Mouse (Mus musculus) embryonic facial prominence, embryonic 12.5 days (tissue): Measurements from ENCODE around the gene Knop1. TPM values are rescaled to one million over a fixed set of nuclear protein-coding genes. Genes with fewer than 3 reads are reported as not detected.

Experiments used
- ATAC-seq: fragments of 200-750 bp; cut with Nextera tagmentation; 2 replicates; pipeline ENCODE4 v1.8.0; 2017; ENCODE audit not compliant: insufficient number of reproducible peaks, insufficient read depth, low FRiP score, low TSS enrichment
- H3K27ac ChIP-seq: fragments of 300-500 bp; sonication (generic); 2 replicates; pipeline ENCODE4 v1.5.1; 2016; ENCODE audit warnings: mild to moderate bottlenecking
- H3K27me3 ChIP-seq: fragments of 300-500 bp; sonication (generic); 2 replicates; pipeline ENCODE4 v1.6.1; 2016; ENCODE audit warnings: mild to moderate bottlenecking, moderate library complexity
- H3K36me3 ChIP-seq: fragments of 300-500 bp; sonication (generic); 2 replicates; pipeline ENCODE4 v1.6.1; 2016; ENCODE audit warnings: mild to moderate bottlenecking
- H3K4me1 ChIP-seq: fragments of 300-500 bp; sonication (generic); 2 replicates; pipeline ENCODE4 v1.6.1; 2016
- H3K4me2 ChIP-seq: fragments of 300-500 bp; sonication (generic); replicated peaks from 2 replicates; pipeline ENCODE4 v1.6.1; 2016; ENCODE audit warnings: mild to moderate bottlenecking, moderate library complexity
- H3K4me3 ChIP-seq: fragments of 300-500 bp; sonication (generic); 2 replicates; pipeline ENCODE4 v1.5.1; 2016; ENCODE audit warnings: mild to moderate bottlenecking
- H3K9ac ChIP-seq: fragments of 300-500 bp; sonication (generic); 2 replicates; pipeline ENCODE4 v1.6.1; 2016; ENCODE audit warnings: mild to moderate bottlenecking, moderate library complexity
- H3K9me3 ChIP-seq: fragments of 300-500 bp; sonication (generic); 2 replicates; pipeline ENCODE4 v1.6.1; 2016; ENCODE audit warnings: mild to moderate bottlenecking, moderate library complexity
- WGBS: fragments of 180-500 bp; shearing (Covaris S2); methylation state at CpG from one replicate; pipeline ENCODE4 v1.1.7; 2016; 5-methylcytosine and 5-hydroxymethylcytosine counted together
- polyA plus RNA-seq: library from polyadenylated mRNA; unstranded; fragments of >200 nt; fragmentation: Nextera tagmentation; extraction: Ambion mirVana; gene quantifications from 2 replicates; pipeline ENCODE4 v1.2.1, GENCODE M21; 2016

The Knop1 gene
- polyA plus RNA-seq, 1 experiment from 2014 or later: 120 TPM

DNA sequence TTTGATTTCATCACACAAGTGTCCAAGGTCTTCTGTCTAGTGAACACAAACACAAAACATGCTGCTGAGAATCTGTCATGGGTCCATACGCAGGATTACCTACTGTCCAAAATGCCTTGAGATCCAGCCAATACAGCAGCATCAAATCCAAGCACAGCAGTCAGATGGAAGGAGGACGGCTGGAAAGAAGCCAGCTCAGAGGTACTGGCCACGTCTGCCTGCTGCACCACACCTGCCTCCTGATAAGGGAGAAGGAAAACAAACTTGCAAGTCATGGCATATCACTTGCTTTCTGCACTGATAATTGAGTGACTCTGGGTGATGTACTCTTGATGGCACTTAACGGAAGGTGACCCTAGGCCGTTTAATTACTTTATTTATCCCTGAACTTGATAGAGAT is 10.9 kb downstream of the Knop1 start:
- ATAC-seq: no peak
- Histone ChIP-seq H3K27me3 (no peaks in the 10 kb centered on the region), H3K27ac (no peak overlapping the region), H3K4me1 (no peaks in the 10 kb centered on the region), H3K36me3 (peaks cover 91% of the 10 kb centered on the region), H3K4me2 (no peak overlapping the region), H3K4me3 (no peak overlapping the region), H3K9me3 (no peaks in the 10 kb centered on the region), H3K9ac (no peak overlapping the region)
- 83% methylated on average over 5 of the region's 5 CpGs for whole genome bisulfite sequencing

GRCm38 (mm10) chr7:118842938-118843337 is 13.1 kb downstream of the Knop1 start:
- ATAC-seq: no peak
- Histone ChIP-seq H3K4me2 (no peak overlapping the region), H3K9me3 (0 out of 2 replicates have a peak, but pooled peaks cover 6% of the 10 kb centered on the region), H3K27me3 (no peaks in the 10 kb centered on the region), H3K4me3 (no peak overlapping the region), H3K27ac (no peak overlapping the region), H3K4me1 (no peaks in the 10 kb centered on the region), H3K9ac (no peak overlapping the region), H3K36me3 (peaks cover 80% of the 10 kb centered on the region)
- WGBS: 73% methylated on average over 4 of the region's 4 CpGs

DNA sequence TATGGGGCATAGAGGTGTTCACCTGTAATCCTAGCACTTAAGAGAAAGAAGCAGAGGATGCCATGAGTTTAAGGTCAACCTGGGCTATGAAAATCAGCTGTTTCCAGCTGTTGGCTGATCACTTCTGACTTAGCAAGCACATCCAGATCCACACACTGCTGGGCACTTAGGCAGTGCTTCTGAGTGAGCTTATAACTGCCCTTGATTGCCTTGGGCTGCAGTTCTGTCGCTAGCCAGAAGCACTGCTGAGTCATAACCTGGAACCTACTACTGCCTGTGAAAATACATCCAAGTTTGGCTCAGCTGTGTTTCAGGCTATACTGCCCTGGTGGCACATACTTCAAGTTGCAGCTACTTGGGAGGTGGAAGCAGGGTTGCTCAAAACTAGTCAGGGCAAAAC is 14.3 kb downstream of the Knop1 start:
- H3K27me3 ChIP-seq: no peaks in the 10 kb centered on the region
- H3K27ac ChIP-seq: no peak overlapping the region
- 0 out of 2 replicates have a peak, but pooled peaks cover 6% of the 10 kb centered on the region for H3K9me3 ChIP-seq
- no peak overlapping the region for H3K4me3 ChIP-seq
- H3K36me3 ChIP-seq: peaks cover 80% of the 10 kb centered on the region
- ATAC-seq: no peak
- no peaks in the 10 kb centered on the region for H3K4me1 ChIP-seq
- H3K9ac ChIP-seq: no peak overlapping the region
- H3K4me2 ChIP-seq: no peak overlapping the region
- 61% methylated on average over 1 of the region's 1 CpGs for WGBS

DNA sequence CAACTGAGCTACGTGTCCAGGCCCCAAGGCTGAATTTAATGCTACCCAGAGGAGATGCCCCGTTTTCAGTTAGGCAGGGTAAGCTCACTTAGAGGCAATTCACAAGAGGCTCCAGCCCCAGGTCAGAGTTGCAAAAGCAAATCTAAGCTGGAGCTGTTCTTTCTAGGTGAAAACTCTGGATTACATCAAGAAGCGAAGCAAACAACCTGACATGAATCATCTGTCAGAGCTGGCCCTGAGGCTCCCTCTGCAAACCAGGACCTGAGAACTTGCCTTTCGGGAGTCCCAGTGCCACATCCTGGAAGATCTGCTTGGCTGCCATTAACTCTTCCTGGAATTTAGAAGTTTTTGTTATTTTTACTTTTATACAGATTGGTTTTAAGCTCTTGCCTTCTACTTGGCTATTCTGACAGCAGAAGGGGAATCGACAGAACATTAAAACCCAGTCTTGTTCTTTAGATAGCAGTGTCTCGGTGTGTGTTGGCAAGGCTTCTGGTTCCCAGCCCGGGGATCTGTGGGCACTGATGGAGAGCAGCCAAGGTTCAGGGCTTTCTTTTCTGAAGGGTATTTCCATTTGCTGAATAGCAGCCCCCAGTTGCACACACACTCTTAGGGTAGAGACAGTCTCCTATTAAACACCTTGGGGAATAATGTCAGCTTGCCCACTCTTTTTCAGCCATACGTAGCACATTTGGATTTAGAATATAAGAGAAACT is 14.9 kb downstream of the Knop1 start:
- Histone ChIP-seq H3K9ac (no peak overlapping the region), H3K27me3 (no peaks in the 10 kb centered on the region), H3K4me1 (no peaks in the 10 kb centered on the region), H3K9me3 (0 out of 2 replicates have a peak, but pooled peaks cover 6% of the 10 kb centered on the region), H3K4me3 (no peak overlapping the region), H3K36me3 (peaks cover 80% of the 10 kb centered on the region), H3K4me2 (no peak overlapping the region), H3K27ac (no peak overlapping the region)
- WGBS: 76% methylated on average over 8 of the region's 8 CpGs
- no peak for ATAC-seq

DNA sequence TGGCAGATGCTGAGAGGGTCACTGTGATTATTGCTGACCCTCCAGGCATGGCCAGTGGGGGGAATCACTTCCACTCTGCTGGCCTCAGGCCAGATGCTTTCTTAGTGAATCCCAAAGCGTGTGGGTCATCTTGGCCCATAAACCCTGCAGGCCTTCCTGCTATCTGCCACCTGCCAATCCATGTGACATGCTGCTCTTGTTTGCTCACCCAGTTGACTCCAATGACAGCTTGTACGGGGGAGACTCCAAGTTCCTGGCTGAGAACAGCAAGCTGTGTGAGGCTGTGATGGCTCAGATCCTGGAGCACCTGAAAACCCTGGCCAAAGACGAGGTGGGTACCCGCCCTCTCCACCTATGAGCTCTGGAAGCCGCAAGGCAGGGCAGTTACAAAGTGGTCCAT is 18.2 kb downstream of the Knop1 start:
- ATAC-seq: no peak
- H3K4me2 ChIP-seq: no peak overlapping the region
- WGBS: 90% methylated on average over 5 of the region's 5 CpGs
- no peaks in the 10 kb centered on the region for H3K4me1 ChIP-seq
- H3K4me3 ChIP-seq: no peak overlapping the region
- no peaks in the 10 kb centered on the region for H3K27me3 ChIP-seq
- H3K36me3 ChIP-seq: peaks cover 72% of the 10 kb centered on the region
- H3K27ac ChIP-seq: no peak overlapping the region
- H3K9ac ChIP-seq: no peak overlapping the region
- 0 out of 2 replicates have a peak, but pooled peaks cover 6% of the 10 kb centered on the region for H3K9me3 ChIP-seq

DNA sequence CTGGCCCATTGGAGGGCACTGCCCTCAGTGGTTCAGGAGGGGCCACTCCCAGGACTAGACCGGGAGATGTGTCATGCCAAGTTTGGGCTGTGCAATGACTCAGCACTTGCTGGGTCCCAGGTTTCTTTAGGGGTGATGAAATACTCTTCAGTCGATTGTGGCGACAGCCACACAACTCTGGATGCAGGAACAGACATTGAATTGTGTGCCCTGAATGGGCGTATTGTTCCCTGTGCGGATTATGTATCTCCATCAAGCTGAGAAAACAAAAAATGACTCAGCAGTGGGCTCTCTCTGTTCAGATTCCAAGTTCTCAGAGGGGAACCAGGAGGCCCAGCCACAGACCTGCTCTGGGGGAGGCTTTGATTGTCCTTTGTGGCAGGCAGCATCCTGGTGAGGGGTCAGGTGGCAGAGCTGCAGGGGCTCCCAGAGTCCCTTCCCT is 28.1 kb downstream of the Knop1 start:
- Histone ChIP-seq H3K9ac (no peak overlapping the region), H3K27ac (no peak overlapping the region), H3K27me3 (no peaks in the 10 kb centered on the region), H3K4me3 (no peak overlapping the region), H3K9me3 (no peaks in the 10 kb centered on the region), H3K4me2 (no peak overlapping the region), H3K4me1 (no peaks in the 10 kb centered on the region), H3K36me3 (peaks cover 6% of the 10 kb centered on the region; the same call in 1 of the 2 replicates)
- ATAC-seq: no peak
- WGBS: 38% methylated on average over 5 of the region's 5 CpGs

- no peaks in the 10 kb centered on the region for H3K4me1 ChIP-seq
- ATAC-seq: no peak
Observed at GRCm38 (mm10) chr7:118824451-118824850, 31.6 kb downstream of the Knop1 start.

DNA sequence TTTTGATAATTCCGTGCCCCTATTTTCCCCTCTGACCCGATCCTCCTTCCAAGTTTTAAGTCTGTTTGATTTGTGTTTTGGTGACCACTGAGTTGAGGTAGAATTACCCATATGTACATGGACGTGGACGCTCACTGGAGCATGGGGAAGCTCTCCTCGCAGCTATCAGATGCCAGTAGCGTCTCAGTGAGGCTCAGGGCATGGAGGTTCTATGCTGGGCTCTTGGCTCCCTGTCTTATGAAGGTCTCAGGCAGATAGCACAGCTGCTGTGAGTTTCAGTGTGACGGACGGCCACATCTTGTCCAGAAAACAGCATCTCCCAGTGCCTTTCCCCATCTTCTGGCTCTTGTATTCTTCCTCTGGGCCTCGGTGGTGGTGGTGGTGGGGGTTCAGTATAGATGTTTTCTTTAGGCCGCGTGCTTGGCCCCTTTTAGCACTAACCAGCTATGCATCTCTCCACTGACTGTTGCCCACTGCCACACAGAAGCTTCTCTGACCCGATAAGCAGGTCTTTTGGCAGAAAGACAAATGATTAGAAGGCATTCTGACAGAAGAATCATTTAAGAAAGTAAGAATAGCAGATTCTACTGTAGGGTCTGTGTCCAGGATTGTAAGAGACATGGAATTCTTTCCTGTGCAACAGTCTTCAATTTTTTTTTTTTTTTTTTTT is 34.0 kb downstream of the Knop1 start:
- WGBS: 91% methylated on average over 12 of the region's 12 CpGs
- no peak for ATAC-seq

More at GRCm38 (mm10) chr7:118824451-118824850, 31.6 kb downstream of the Knop1 start:
- Histone ChIP-seq H3K27ac (no peak overlapping the region), H3K4me2 (no peak overlapping the region), H3K27me3 (no peaks in the 10 kb centered on the region), H3K4me3 (no peak overlapping the region), H3K9ac (no peak overlapping the region), H3K9me3 (no peaks in the 10 kb centered on the region), H3K36me3 (peaks cover 11% of the 10 kb centered on the region; the same call in 1 of the 2 replicates)
- WGBS: 46% methylated on average over 7 of the region's 7 CpGs

GRCm38 (mm10) chr7:118821356-118821755 is 34.7 kb downstream of the Knop1 start:
- Histone ChIP-seq H3K4me1 (no peaks in the 10 kb centered on the region), H3K9me3 (no peaks in the 10 kb centered on the region), H3K9ac (no peak overlapping the region), H3K4me3 (no peak overlapping the region), H3K36me3 (peaks cover 30% of the 10 kb centered on the region), H3K27ac (no peak overlapping the region), H3K27me3 (no peaks in the 10 kb centered on the region), H3K4me2 (no peak overlapping the region)
- 78% methylated on average over 7 of the region's 7 CpGs for WGBS
- ATAC-seq: no peak

More for the DNA sequence above, 34.0 kb downstream of the Knop1 start:
- Histone ChIP-seq H3K4me2 (no peak overlapping the region), H3K4me3 (no peak overlapping the region), H3K4me1 (no peaks in the 10 kb centered on the region), H3K9ac (no peak overlapping the region), H3K9me3 (no peaks in the 10 kb centered on the region), H3K27ac (no peak overlapping the region), H3K27me3 (no peaks in the 10 kb centered on the region), H3K36me3 (peaks cover 33% of the 10 kb centered on the region)

DNA sequence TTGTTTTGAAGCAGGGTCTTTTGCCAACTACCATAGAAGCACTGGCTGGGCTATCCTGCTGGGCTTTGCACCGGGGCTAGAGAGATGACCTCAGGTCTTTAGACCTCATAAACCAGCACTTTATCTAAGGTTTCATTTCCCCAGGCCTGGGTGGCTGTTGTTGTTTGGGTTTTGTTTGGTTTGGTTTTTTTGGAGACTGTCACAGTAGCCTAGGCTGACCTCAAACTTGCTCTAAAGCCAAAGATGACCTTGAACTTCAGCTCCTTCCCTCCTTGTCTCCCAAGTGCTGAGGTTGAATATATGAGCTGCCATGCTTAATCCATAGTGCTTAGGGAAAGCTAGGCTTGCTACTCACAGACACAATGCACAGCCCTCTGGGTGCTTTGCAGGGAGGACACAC is 36.4 kb downstream of the Knop1 start:
- WGBS: 86% methylated on average over 1 of the region's 1 CpGs
- ATAC-seq: no peak

GRCm38 (mm10) chr7:118817741-118818140 is 38.3 kb downstream of the Knop1 start:
- H3K4me3 ChIP-seq: no peak overlapping the region
- no peaks in the 10 kb centered on the region for H3K27me3 ChIP-seq
- H3K9me3 ChIP-seq: no peaks in the 10 kb centered on the region
- no peak overlapping the region for H3K4me2 ChIP-seq
- 90% methylated on average over 7 of the region's 7 CpGs for WGBS
- ATAC-seq: no peak
- H3K27ac ChIP-seq: no peak overlapping the region
- no peak overlapping the region for H3K9ac ChIP-seq
- H3K36me3 ChIP-seq: peaks cover 50% of the 10 kb centered on the region
- H3K4me1 ChIP-seq: no peaks in the 10 kb centered on the region

More for the DNA sequence above, 36.4 kb downstream of the Knop1 start:
- Histone ChIP-seq H3K9ac (no peak overlapping the region), H3K27ac (no peak overlapping the region), H3K27me3 (no peaks in the 10 kb centered on the region), H3K4me1 (no peaks in the 10 kb centered on the region), H3K36me3 (peaks cover 38% of the 10 kb centered on the region), H3K4me3 (no peak overlapping the region), H3K9me3 (no peaks in the 10 kb centered on the region), H3K4me2 (no peak overlapping the region)

GRCm38 (mm10) chr7:118816275-118816674 is 39.8 kb downstream of the Knop1 start:
- H3K4me1 ChIP-seq: no peaks in the 10 kb centered on the region
- 97% methylated on average over 3 of the region's 3 CpGs for WGBS
- peaks cover 56% of the 10 kb centered on the region for H3K36me3 ChIP-seq
- no peak overlapping the region for H3K4me2 ChIP-seq
- H3K27ac ChIP-seq: no peak overlapping the region
- no peak for ATAC-seq
- H3K4me3 ChIP-seq: no peak overlapping the region
- no peaks in the 10 kb centered on the region for H3K9me3 ChIP-seq
- H3K9ac ChIP-seq: no peak overlapping the region
- no peaks in the 10 kb centered on the region for H3K27me3 ChIP-seq
